Mouse (Mus musculus) ES-E14 (cell line): ENCODE data around the gene Plagl2. TPM values are rescaled to one million over a fixed set of nuclear protein-coding genes. Genes with fewer than 3 reads are reported as not detected.

Experiments used
- DNase-seq: peaks from one replicate; pipeline ENCODE4 v3.0.0-alpha.2; 2013; ENCODE audit warnings: low read depth, low spot score
- H3K27ac ChIP-seq: 2 replicates; pipeline ENCODE4 v1.5.1; 2012; ENCODE audit warnings: low read depth, mild to moderate bottlenecking, low read length, moderate library complexity, mixed read lengths; ENCODE audit not compliant: poor library complexity, insufficient read depth, severe bottlenecking
- H3K36me3 ChIP-seq: 2 replicates; pipeline ENCODE4 v1.6.1; 2012; ENCODE audit warnings: mild to moderate bottlenecking, low read length, moderate library complexity, mixed read lengths; ENCODE audit not compliant: control insufficient read depth, poor library complexity, insufficient read depth, severe bottlenecking
- H3K4me1 ChIP-seq, 2 experiments: fragments of 150-350 bp in 1 of 2; sonication (generic) in 1 of 2; 2 replicates each; pipeline ENCODE4 v1.6.1; 2012; ENCODE audit warnings: low read length in 2 of 2, mild to moderate bottlenecking in 1 of 2, mixed read lengths in 1 of 2; ENCODE audit not compliant: control insufficient read depth in 2 of 2, insufficient read depth in 2 of 2, poor library complexity in 1 of 2
- H3K4me3 ChIP-seq, 2 experiments: fragments of 150-350 bp in 1 of 2; sonication (generic) in 1 of 2; 2 replicates each; pipeline ENCODE4 v1.5.1; 2012; ENCODE audit warnings: low read length in 2 of 2, low read depth in 1 of 2, mild to moderate bottlenecking in 1 of 2, mixed read lengths in 1 of 2; ENCODE audit not compliant: insufficient read depth in 1 of 2, poor library complexity in 1 of 2, severe bottlenecking in 1 of 2
- H3K9ac ChIP-seq: 2 replicates; pipeline ENCODE4 v1.6.1; 2012; ENCODE audit warnings: low read depth, mild to moderate bottlenecking, low read length, mixed read lengths; ENCODE audit not compliant: poor library complexity, insufficient read depth, severe bottlenecking
- H3K9me3 ChIP-seq: fragments of 150-350 bp; sonication (generic); 2 replicates; pipeline ENCODE4 v1.6.1; 2012; ENCODE audit warnings: low read depth, mild to moderate bottlenecking, low read length; ENCODE audit not compliant: control insufficient read depth, insufficient read depth
- CHD2 ChIP-seq: IDR thresholded peaks from 2 replicates; pipeline ENCODE4 v1.6.1; 2014; ENCODE audit warnings: mild to moderate bottlenecking, low read depth, low read length, inconsistent platforms
- HCFC1 ChIP-seq: IDR thresholded peaks from 2 replicates; pipeline ENCODE4 v1.6.1; 2012; ENCODE audit warnings: low read length, inconsistent platforms, borderline replicate concordance; ENCODE audit not compliant: insufficient read depth
- MAFK ChIP-seq: IDR thresholded peaks from 2 replicates; pipeline ENCODE4 v1.6.1; 2014; ENCODE audit warnings: mild to moderate bottlenecking, low read depth, low read length, inconsistent platforms; ENCODE audit not compliant: insufficient read depth
- ZC3H11A ChIP-seq: IDR thresholded peaks from 2 replicates; pipeline ENCODE4 v1.6.1; 2012; ENCODE audit warnings: low read depth, mild to moderate bottlenecking, inconsistent platforms, low read length, borderline replicate concordance
- ZNF384 ChIP-seq: IDR thresholded peaks from 2 replicates; pipeline ENCODE4 v1.6.1; 2012; ENCODE audit warnings: low read depth, low read length, inconsistent platforms
- in situ Hi-C, 2 experiments: fragments of 600-800 bp; cut with MboI; formaldehyde crosslinking; loops; one replicate each; pipeline ENCODE4 v1.15.1; 2025; ENCODE audit warnings: low sequenced_read_pairs in 2 of 2, inconsistent platforms in 1 of 2; ENCODE audit not compliant: unreplicated experiment in 2 of 2
- total RNA-seq: library from RNA; depleted of rRNA; stranded (reverse); fragments of 300-350 nt; gene quantifications from 2 replicates; pipeline ENCODE4 v1.2.3, GENCODE M21; 2012

Plagl2 gene
- total RNA-seq, 1 experiment, result 3.9 TPM

DNA sequence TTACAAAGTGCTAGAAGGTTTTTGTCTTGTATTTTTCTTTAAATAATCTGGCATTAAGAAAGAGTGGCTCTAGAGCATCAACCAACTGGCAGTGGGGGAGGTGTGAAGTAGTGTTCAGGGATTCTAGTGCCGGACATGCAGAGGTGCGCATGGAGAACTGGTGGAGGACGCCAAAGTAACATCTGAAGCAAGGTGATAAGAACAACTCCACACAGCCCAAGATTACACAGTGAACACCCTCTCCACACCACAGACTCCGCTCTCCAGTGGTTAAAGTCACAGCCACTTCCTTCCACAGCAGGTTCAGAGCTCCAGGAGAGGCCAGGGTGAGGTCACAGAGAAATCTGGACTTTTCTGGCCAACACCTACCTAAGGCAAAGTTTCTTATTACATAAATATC is 13.3 kb downstream of the Plagl2 start:
- no peak overlapping the region for H3K9ac ChIP-seq
- DNase-seq, result no peak
- TF ChIP-seq ZC3H11A (no peak), ZNF384 (no peak), MAFK (no peak), CHD2 (no peak), HCFC1 (no peak)
- H3K9me3 ChIP-seq, result no peaks in the 10 kb centered on the region
- H3K27ac ChIP-seq, result no peak overlapping the region
- in situ Hi-C loops, result no loop called here
- H3K4me3 ChIP-seq, result no peak overlapping the region
- H3K36me3 ChIP-seq, result peaks cover 28% of the 10 kb centered on the region
- no peaks in the 10 kb centered on the region; a peak in 1 of 4 replicates for H3K4me1 ChIP-seq

DNA sequence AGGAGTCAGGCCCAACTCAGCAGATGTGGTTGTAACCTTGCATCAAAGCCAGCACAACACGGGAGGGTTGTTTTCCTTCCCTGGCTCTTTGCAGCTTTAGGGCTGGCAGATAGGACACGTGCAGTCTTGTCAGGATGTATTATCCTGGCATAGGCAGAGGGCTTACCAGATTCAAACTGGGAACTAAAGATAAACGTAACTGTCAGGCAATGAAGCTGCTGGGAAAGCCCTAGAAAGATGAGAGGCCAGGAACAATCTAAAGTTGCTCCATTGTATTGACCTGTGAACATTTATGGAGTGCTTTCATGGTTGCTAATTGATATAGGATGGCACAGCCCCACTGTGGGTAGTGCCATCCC is 15.7 kb downstream of the Plagl2 start:
- DNase-seq, result no peak
- no peaks in the 10 kb centered on the region for H3K9me3 ChIP-seq
- H3K4me3 ChIP-seq, result peak overlapping the region; percentile 79 to 84; a peak in 3 of 4 replicates
- no peak overlapping the region for H3K27ac ChIP-seq
- H3K36me3 ChIP-seq, result peaks cover 10% of the 10 kb centered on the region
- TF ChIP-seq MAFK (no peak), ZC3H11A (no peak), HCFC1 (no peak), CHD2 (no peak), ZNF384 (no peak)
- no peaks in the 10 kb centered on the region; a peak in 1 of 4 replicates for H3K4me1 ChIP-seq
- in situ Hi-C loops, result no loop called here
- H3K9ac ChIP-seq, result no peak overlapping the region

DNA sequence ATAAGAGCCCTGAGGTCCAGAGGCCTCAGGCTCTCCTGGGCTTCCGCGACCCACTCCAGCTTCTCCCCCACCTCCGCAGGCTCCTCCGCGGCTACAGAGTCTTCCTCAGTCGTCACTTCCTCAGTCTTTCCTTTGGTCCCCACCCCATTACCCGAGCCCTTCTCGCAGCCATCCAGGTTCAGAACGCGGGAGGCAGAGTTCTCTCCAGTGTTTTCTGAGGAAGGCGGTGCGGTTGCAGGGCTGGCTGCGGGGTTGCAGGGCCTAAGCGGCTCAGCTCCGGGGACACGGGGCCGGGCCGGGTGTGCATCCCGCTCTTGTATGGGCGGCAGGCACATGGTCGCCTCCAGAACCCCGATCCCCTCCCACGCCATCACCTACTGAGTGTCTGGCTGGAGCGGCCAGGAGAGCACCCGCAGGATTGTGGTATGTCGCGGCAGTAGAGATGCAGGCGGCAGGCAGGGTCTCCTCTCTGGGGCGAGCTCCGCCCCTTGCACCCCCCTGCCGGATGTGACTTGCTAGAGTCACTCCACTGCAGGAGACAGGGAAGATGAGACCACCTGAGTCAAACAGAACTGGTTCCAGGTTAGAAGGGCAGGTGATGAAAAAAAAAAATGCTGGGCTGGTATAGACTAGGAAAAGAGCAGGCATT is 16.2 kb downstream of the Plagl2 start, which contains the start of gene Tspyl3:
Gene Tspyl3 (minus strand): TSS at position 496 of the 649 bp plus-strand sequence.
- Histone ChIP-seq H3K27ac (no peak within 1 kb of the TSS), H3K9me3 (no peaks in the 10 kb centered on the region), H3K9ac (peak within 1 kb of the TSS; percentile 82), H3K4me1 (no peaks in the 10 kb centered on the region; a peak in 1 of 4 replicates), H3K4me3 (peak within 1 kb of the TSS; percentile 79 to 84), H3K36me3 (peaks cover 6% of the 10 kb centered on the region; the same call in 1 of the 2 replicates)
- in situ Hi-C loops, result no loop called here
- peak; percentile 35 for DNase-seq
- no peak for TF ChIP-seq MAFK
- no peak for TF ChIP-seq ZNF384
- TF ChIP-seq ZC3H11A, result no peak
- TF ChIP-seq CHD2, result no peak
- no peak for TF ChIP-seq HCFC1

DNA sequence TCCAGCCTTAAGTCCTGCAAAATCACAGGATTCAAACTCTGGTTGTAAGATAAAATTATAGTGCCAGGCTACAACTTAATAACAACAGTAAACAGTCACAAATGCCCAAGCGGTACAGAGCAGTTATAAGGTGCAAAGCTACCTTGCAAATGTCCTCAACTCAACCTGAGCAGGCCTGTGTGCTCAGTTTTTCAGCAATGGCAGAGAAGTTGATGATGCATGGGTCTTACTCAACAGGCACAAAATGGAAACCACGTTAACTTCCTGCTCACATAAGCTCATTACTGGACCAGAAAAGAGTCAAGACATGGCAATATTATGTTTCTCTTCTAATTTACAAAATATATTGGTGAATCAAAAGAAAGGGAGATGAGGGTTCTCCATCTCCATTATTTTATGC is 18.7 kb downstream of the Plagl2 start:
- H3K27ac ChIP-seq, result no peak overlapping the region
- in situ Hi-C loops, result no loop called here
- DNase-seq, result no peak
- no peaks in the 10 kb centered on the region; a peak in 1 of 4 replicates for H3K4me1 ChIP-seq
- no peak overlapping the region for H3K9ac ChIP-seq
- H3K9me3 ChIP-seq, result no peaks in the 10 kb centered on the region
- no peak overlapping the region for H3K4me3 ChIP-seq
- no peak for TF ChIP-seq HCFC1
- TF ChIP-seq ZC3H11A, result no peak
- TF ChIP-seq MAFK, result no peak
- TF ChIP-seq CHD2, result no peak
- no peak for TF ChIP-seq ZNF384
- peaks cover 2% of the 10 kb centered on the region; the same call in 1 of the 2 replicates for H3K36me3 ChIP-seq
